Mouse (Mus musculus): ENCODE results near the gene Got2. TPM values are rescaled to one million over a fixed set of nuclear protein-coding genes. Genes with fewer than 3 reads are reported as not detected.
"Not testable (repeated sequence)": the region's sequence is repeated elsewhere in the genome, so short reads cannot be mapped to it uniquely, and the experiment has no call there.

Gene Got2
- polyA plus RNA-seq, 1 experiment from 2014 or later: 146 TPM

DNA sequence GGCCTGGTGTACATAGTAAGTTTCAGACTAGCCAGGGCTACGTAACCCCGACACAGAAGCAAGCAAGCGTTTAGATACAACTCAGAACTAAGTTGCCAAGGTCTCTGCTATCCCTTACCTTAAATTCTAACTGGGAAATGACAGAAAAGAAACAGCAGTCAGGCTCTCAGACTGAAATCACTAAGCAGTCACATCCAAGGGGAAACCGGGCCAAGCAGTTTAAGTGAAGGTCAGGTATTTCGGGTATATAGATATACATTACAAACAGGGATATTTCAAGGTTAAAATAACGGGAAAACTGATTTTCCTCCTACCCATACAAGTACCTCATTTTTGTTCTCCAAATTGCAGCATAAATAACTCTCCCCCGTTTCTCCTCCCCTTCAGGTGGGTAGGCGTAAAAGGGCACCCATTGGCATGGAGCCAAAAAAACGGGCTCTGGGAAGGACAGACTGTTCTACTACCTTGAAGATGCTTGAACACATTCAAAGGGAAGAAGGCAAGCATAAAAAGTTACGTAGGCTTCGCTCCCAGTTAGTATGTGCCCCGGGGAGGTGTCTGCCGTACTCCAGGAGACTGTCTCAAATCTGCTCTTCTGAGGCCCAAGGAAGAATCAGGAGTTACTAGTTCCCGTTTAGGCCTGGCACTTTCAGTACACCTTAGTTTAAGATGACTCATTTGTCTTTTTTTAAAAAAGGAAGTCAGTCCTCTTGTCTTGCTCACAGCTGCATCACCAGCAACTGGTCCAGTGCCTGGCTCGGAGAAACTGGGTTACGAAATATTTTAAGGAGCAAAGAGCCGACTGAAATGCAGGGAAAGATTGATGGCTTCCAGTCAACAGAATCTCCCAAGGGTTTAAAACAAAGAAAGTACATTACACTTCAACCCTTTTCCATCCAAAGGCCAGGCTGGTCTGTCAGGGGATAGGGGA, 1.4 kb downstream of the Got2 start:
- WGBS: 57% methylated on average over 17 of the region's 17 CpGs
- H3K4me3 ChIP-seq: peak overlapping the region; percentile 89

DNA sequence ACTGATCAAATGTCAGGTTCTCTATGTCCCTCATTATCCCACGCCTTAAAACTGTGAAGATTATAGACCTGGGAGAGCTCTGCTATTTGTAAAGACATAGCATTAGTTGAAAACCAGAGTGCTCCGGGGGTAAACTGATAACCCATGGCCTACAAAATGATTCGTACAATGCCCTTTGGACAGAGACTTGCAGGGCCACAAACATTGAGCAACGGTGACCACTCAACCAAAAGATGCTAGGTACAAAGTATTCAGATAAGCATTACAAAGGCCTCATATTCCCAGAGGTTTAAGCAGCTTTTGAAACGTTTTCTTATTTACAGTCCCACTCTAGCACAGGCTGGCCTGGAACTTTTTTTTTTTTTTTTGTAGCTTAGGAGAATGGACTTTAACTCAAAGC, 2.4 kb downstream of the Got2 start:
- ATAC-seq (ENCODE audit: borderline replicate concordance, extremely low read depth, low FRiP score, low TSS enrichment): no peak
- Histone ChIP-seq H3K4me2 (no peak overlapping the region), H3K36me3 (no peaks in the 10 kb centered on the region), H3K27me3 (no peaks in the 10 kb centered on the region), H3K4me1 (peaks cover 12% of the 10 kb centered on the region), H3K4me3 (no peak overlapping the region), H3K9me3 (no peaks in the 10 kb centered on the region), H3K9ac (no peak overlapping the region), H3K27ac (no peak overlapping the region)
- WGBS: 58% methylated on average over 5 of the region's 5 CpGs

More for the DNA sequence above, 1.4 kb downstream of the Got2 start:
- no peaks in the 10 kb centered on the region for H3K27me3 ChIP-seq
- H3K4me2 ChIP-seq: peak overlapping the region; percentile 84
- H3K27ac ChIP-seq: no peak overlapping the region
- H3K9ac ChIP-seq: peak overlapping the region; percentile 69
- H3K9me3 ChIP-seq: no peaks in the 10 kb centered on the region
- peaks cover 12% of the 10 kb centered on the region for H3K4me1 ChIP-seq
- H3K36me3 ChIP-seq: no peaks in the 10 kb centered on the region
- ATAC-seq (ENCODE audit: borderline replicate concordance, extremely low read depth, low FRiP score, low TSS enrichment): no peak

DNA sequence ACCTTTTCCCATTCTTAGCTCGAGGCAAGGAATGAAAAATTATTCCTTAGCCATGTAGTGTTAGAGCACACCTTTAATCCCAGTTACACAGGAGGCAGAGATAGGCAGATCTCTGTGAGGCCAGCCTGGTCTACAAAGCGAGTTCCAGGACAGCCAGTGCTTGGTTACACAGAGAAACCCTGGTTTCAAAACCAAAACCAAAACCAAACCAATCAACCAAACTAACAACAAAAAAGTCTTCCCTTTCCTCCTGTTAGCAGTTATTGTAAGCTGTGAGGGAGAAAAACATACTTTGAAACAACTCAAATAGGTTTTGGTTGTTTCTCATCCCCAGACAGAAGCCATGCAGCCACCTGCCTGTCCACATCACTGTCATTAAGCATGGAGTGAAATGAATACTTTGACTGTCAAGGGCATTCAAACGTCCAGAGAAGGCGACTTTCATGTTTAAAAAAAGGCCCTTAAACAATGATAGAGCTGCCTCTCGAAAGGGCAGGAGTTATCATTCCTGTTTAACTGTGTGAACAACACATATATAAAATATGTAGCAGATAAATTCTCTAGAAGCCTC, 3.0 kb downstream of the Got2 start:
- H3K36me3 ChIP-seq: no peaks in the 10 kb centered on the region
- H3K27ac ChIP-seq: no peak overlapping the region
- no peak overlapping the region for H3K4me3 ChIP-seq
- no peaks in the 10 kb centered on the region for H3K9me3 ChIP-seq
- H3K4me2 ChIP-seq: no peak overlapping the region
- no peak overlapping the region for H3K9ac ChIP-seq
- no peak for ATAC-seq (ENCODE audit: borderline replicate concordance, extremely low read depth, low FRiP score, low TSS enrichment)
- WGBS: 51% methylated on average over 5 of the region's 5 CpGs
- peaks cover 12% of the 10 kb centered on the region for H3K4me1 ChIP-seq
- H3K27me3 ChIP-seq: no peaks in the 10 kb centered on the region

DNA sequence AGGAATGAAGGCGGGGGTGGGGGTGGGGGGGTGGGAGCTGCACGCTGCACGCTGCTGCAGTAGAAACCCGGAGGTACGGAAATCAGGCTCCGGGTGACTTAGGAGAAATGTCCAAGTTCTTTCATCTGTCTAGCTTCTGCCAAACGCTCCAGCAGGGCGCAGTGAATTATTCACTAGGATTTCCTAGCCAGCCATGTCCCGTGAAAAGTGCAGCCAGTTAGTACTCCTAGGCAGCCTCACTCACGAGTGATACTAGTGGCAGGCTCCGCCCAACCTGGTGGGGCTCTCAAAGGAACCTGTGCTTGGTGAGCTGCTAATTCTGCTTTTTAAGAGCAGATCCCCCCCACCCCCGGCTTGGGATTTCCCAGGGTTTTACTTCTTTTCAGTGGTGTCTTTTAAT, 3.9 kb downstream of the Got2 start:
- Histone ChIP-seq H3K36me3 (no peaks in the 10 kb centered on the region), H3K27ac (no peak overlapping the region), H3K9ac (no peak overlapping the region), H3K9me3 (no peaks in the 10 kb centered on the region), H3K4me2 (no peak overlapping the region), H3K4me1 (peaks cover 12% of the 10 kb centered on the region), H3K27me3 (no peaks in the 10 kb centered on the region), H3K4me3 (no peak overlapping the region)
- 68% methylated on average over 9 of the region's 12 CpGs for WGBS
- no peak for ATAC-seq (ENCODE audit: borderline replicate concordance, extremely low read depth, low FRiP score, low TSS enrichment)

DNA sequence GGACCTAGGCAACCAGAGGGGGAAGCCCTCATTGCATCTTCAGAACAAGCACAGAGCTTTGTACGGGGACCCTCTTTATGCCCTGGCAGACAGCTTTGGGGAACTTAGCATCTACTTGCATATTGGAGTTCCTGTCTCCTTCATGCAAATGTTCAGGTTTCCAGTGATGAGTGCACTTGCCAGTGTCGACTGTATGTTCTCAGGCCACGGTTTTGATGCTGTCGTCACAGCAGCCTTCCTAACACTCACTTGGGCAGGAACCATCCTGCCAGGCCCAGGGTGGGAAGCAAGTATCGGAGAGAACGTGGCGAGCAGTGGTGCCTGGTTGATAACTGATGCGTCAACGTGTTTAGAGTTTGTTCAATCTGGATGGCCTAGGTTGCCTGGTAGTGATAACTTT, 6.2 kb downstream of the Got2 start:
- WGBS: 81% methylated on average over 9 of the region's 9 CpGs
- H3K9ac ChIP-seq: no peak overlapping the region
- no peak for ATAC-seq (ENCODE audit: borderline replicate concordance, extremely low read depth, low FRiP score, low TSS enrichment)
- H3K27me3 ChIP-seq: no peaks in the 10 kb centered on the region
- H3K4me3 ChIP-seq: no peak overlapping the region
- H3K36me3 ChIP-seq: peaks cover 6% of the 10 kb centered on the region
- peaks cover 16% of the 10 kb centered on the region for H3K4me1 ChIP-seq
- H3K9me3 ChIP-seq: no peaks in the 10 kb centered on the region
- H3K4me2 ChIP-seq: no peak overlapping the region
- no peak overlapping the region for H3K27ac ChIP-seq

DNA sequence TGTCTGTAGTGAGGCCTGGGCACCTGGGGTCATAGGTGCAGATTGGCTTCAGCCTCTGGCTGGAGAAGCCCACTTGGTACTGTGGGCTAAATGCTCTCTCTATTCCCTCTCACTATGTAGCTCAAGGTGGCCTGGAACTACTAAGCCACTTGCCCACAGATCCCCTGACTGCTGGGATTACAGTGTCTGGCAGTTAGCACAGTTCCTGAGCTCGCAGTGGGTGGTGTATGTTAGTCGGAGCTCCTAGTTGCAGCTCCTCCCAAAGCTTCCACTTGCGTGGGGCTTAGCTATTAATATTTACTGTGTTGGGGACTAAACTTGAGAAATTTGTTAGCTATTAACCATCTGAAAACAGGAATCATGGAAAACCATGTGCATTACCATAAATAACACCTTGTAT, 6.8 kb downstream of the Got2 start:
- ATAC-seq (ENCODE audit: borderline replicate concordance, extremely low read depth, low FRiP score, low TSS enrichment): no peak
- H3K4me3 ChIP-seq: no peak overlapping the region
- H3K9ac ChIP-seq: no peak overlapping the region
- WGBS: 76% methylated on average over 3 of the region's 3 CpGs
- no peak overlapping the region for H3K4me2 ChIP-seq
- peaks cover 12% of the 10 kb centered on the region; the same call in 1 of the 2 replicates for H3K4me1 ChIP-seq
- no peaks in the 10 kb centered on the region for H3K9me3 ChIP-seq
- H3K27me3 ChIP-seq: no peaks in the 10 kb centered on the region
- H3K27ac ChIP-seq: no peak overlapping the region
- H3K36me3 ChIP-seq: peaks cover 12% of the 10 kb centered on the region

DNA sequence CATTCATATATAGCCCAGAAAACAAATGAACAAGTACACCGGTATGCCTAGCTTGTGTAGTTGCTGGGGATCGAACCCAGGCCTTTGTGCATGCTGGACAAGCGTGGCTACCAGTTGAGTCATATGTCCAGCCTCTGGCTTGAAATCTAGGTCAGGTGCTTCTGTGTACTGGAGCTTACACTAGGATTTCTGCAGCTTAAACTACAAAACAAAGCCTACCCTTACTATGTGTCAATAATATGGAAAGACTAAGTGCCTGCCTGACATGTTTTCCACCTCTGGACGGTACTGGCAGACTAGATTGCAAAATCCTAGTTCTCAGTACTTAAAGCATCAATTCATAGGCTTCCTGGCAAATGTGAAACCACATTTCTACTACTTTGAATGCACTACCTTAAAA, 8.5 kb downstream of the Got2 start:
- H3K27ac ChIP-seq: no peak overlapping the region
- no peak overlapping the region for H3K9ac ChIP-seq
- H3K4me1 ChIP-seq: peaks cover 12% of the 10 kb centered on the region; the same call in 1 of the 2 replicates
- no peak overlapping the region for H3K4me3 ChIP-seq
- H3K9me3 ChIP-seq: no peaks in the 10 kb centered on the region
- H3K27me3 ChIP-seq: no peaks in the 10 kb centered on the region
- no peak for ATAC-seq (ENCODE audit: borderline replicate concordance, extremely low read depth, low FRiP score, low TSS enrichment)
- H3K36me3 ChIP-seq: peaks cover 25% of the 10 kb centered on the region
- no peak overlapping the region for H3K4me2 ChIP-seq
- 84% methylated on average over 4 of the region's 4 CpGs for WGBS

DNA sequence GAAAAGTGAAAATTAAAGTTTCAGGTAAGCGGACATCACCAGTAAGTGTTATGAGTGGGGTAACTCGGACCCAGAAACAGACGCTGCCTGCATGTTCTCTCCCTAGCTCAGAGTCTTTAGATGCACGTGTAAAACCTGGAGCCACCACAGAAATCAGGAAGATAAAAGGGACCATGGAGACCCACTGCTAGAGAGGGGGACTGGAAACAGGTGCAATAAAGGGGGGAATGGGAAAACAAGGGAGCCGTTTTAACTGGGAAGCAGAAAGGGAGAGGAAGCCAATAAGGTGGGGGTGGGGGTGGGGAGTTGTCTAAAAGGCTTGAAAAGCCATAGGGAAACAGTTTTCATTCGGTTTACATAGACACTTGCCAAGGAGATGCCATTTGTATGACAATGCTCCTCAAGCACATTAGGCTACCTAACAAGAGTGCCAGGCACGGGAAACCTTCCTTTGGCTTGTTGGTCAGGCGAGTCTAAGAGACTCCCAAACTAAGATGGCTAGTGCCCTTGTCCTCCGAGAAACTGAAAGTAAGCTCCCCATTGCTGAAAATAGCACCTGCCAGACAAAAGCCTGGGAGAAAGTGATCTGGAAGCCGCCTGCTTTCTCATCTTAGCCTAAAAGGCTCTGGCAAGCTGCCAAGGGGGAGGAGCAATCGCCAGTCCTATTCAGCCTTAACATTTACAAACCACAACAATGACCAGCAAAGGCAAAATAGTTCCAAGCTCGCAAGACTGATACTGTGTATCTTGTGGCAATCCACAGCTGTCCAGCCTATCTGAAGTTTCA, 10.0 kb downstream of the Got2 start:
- peaks cover 39% of the 10 kb centered on the region for H3K36me3 ChIP-seq
- no peaks in the 10 kb centered on the region for H3K27me3 ChIP-seq
- no peak overlapping the region for H3K9ac ChIP-seq
- H3K9me3 ChIP-seq: no peaks in the 10 kb centered on the region
- peaks cover 12% of the 10 kb centered on the region; the same call in 1 of the 2 replicates for H3K4me1 ChIP-seq
- ATAC-seq (ENCODE audit: borderline replicate concordance, extremely low read depth, low FRiP score, low TSS enrichment): no peak; the same call in 1 of the 2 replicates
- WGBS: 63% methylated on average over 12 of the region's 12 CpGs
- H3K4me2 ChIP-seq: peak overlapping the region; percentile 24
- no peak overlapping the region for H3K4me3 ChIP-seq
- no peak overlapping the region for H3K27ac ChIP-seq

DNA sequence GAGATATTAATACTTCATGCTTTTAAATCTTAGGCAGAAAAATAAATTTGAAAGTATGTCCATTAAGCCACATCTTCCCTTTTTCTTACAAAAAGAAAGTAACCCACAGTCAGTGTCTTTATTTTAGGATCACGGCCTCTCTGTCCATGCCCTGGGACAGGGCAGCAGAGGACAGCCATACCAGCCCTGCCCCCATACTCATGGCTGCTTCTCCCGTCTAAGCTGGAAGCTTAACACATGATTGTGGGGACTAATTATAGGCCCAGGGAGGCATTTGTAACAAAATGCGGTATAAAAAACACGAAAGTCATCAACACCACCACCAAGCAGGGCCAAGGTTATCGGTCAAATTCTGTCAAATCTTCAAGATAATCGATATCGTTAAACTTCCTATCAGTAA, 13.1 kb downstream of the Got2 start:
- ATAC-seq (ENCODE audit: borderline replicate concordance, extremely low read depth, low FRiP score, low TSS enrichment): no peak
- Histone ChIP-seq H3K27ac (no peak overlapping the region), H3K36me3 (peaks cover 66% of the 10 kb centered on the region), H3K9me3 (no peaks in the 10 kb centered on the region), H3K4me2 (no peak overlapping the region), H3K27me3 (no peaks in the 10 kb centered on the region), H3K4me3 (no peak overlapping the region), H3K4me1 (peaks cover 12% of the 10 kb centered on the region; the same call in 1 of the 2 replicates), H3K9ac (no peak overlapping the region)
- 90% methylated on average over 7 of the region's 7 CpGs for WGBS

DNA sequence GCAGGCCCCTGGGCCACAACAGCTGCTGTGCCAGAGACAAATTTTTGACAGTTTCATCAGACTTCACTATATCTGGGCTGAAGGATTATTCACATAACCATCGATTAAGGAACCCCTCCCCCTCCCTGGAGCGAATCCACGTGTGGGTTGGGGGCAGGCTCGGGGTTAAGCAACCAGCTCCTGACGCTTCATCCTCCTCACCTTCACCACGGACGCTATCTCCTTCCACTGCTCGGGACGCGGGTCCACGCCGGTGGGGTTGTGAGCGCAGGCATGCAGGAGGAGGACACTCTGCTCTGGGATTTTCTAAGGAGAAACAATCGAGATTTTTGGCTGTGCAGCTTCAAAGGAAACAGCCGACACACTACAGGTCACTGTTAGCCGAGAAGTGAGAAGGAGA, 16.7 kb downstream of the Got2 start:
- Histone ChIP-seq H3K27me3 (no peaks in the 10 kb centered on the region), H3K27ac (no peak overlapping the region), H3K9me3 (no peaks in the 10 kb centered on the region), H3K4me2 (no peak overlapping the region), H3K9ac (no peak overlapping the region), H3K4me1 (no peaks in the 10 kb centered on the region), H3K36me3 (peaks cover 86% of the 10 kb centered on the region), H3K4me3 (no peak overlapping the region)
- ATAC-seq (ENCODE audit: borderline replicate concordance, extremely low read depth, low FRiP score, low TSS enrichment): no peak
- 85% methylated on average over 16 of the region's 16 CpGs for WGBS

DNA sequence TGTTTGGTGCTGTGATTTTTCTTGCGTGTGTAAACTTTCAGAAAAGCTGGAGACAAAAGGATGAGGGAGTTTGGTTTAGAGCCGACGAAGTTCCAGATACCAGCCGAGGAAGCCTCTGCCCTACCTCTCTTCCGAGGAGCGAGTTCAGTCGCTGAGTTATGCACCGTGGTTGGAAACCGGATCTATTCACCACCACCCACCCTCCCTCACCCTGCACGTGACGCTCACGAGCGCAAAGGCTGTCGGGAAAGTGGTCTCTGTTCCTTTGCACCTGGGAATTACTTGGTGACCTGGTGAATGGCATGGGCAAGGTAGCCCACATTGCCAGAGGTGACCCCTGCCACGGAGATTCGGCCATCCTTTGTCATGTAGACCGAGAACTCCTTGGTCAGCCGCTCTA, 23.5 kb downstream of the Got2 start:
- H3K4me1 ChIP-seq; H3K9ac ChIP-seq; ATAC-seq (ENCODE audit: borderline replicate concordance, extremely low read depth, low FRiP score, low TSS enrichment); H3K9me3 ChIP-seq; H3K4me2 ChIP-seq; H3K4me3 ChIP-seq; H3K27me3 ChIP-seq; H3K27ac ChIP-seq: not testable (repeated sequence)
- WGBS: 94% methylated on average over 18 of the region's 18 CpGs
- peaks cover 31% of the 10 kb centered on the region for H3K36me3 ChIP-seq
